Mouse (Mus musculus) forebrain, postnatal 0 days (tissue): ENCODE measurements at regions not wholly inside any gene's neighbourhood (a gene's known extent, or its start where the extent isn't known, plus 50 kb on each side); places are given as distances from the start of the nearest gene placed in this dataset.

Experiments used
- ATAC-seq: fragments of 200-750 bp; cut with Nextera tagmentation; 2 replicates; pipeline ENCODE4 v1.8.0; 2017; ENCODE audit warnings: mild to moderate bottlenecking, moderate library complexity
- DNase-seq: peaks from one replicate; pipeline ENCODE4 v3.0.0-alpha.2; 2015
- H3K27ac ChIP-seq: fragments of 300-500 bp; sonication (generic); 2 replicates; pipeline ENCODE4 v1.5.1; 2014; ENCODE audit warnings: low read depth, mild to moderate bottlenecking, antibody characterized with exemption, low read length, moderate library complexity, mixed read lengths
- H3K27me3 ChIP-seq: fragments of 300-500 bp; sonication (generic); 2 replicates; pipeline ENCODE4 v1.6.1; 2014; ENCODE audit warnings: mild to moderate bottlenecking, low read length, mixed read lengths; ENCODE audit not compliant: insufficient read depth
- H3K36me3 ChIP-seq: fragments of 300-500 bp; sonication (generic); 2 replicates; pipeline ENCODE4 v1.6.1; 2014; ENCODE audit warnings: mild to moderate bottlenecking, moderate library complexity; ENCODE audit not compliant: insufficient read depth
- H3K4me1 ChIP-seq: fragments of 300-500 bp; sonication (generic); 2 replicates; pipeline ENCODE4 v1.6.1; 2014; ENCODE audit warnings: antibody characterized with exemption; ENCODE audit not compliant: insufficient read depth
- H3K4me2 ChIP-seq: fragments of 300-500 bp; sonication (generic); 2 replicates; pipeline ENCODE4 v1.6.1; 2014; ENCODE audit warnings: low read depth, mild to moderate bottlenecking, moderate library complexity
- H3K4me3 ChIP-seq: fragments of 300-500 bp; sonication (generic); 2 replicates; pipeline ENCODE4 v1.5.1; 2014; ENCODE audit warnings: low read depth, low read length, mixed read lengths
- H3K9ac ChIP-seq: fragments of 300-500 bp; sonication (generic); 2 replicates; pipeline ENCODE4 v1.6.1; 2014; ENCODE audit warnings: mild to moderate bottlenecking
- H3K9me3 ChIP-seq: fragments of 300-500 bp; sonication (generic); 2 replicates; pipeline ENCODE4 v1.6.1; 2016; ENCODE audit warnings: low read length
- CTCF ChIP-seq: sonication (generic); IDR thresholded peaks from 2 replicates; pipeline ENCODE4 v1.5.1; 2016; ENCODE audit warnings: antibody characterized with exemption, control low read depth, low read depth
- WGBS: fragments of 180-500 bp; shearing (Covaris S2); extraction: QIAGEN DNeasy Blood & Tissue Kit; methylation state at CpG from one replicate; pipeline ENCODE4 v1.1.7; 2014; 5-methylcytosine and 5-hydroxymethylcytosine counted together

DNA sequence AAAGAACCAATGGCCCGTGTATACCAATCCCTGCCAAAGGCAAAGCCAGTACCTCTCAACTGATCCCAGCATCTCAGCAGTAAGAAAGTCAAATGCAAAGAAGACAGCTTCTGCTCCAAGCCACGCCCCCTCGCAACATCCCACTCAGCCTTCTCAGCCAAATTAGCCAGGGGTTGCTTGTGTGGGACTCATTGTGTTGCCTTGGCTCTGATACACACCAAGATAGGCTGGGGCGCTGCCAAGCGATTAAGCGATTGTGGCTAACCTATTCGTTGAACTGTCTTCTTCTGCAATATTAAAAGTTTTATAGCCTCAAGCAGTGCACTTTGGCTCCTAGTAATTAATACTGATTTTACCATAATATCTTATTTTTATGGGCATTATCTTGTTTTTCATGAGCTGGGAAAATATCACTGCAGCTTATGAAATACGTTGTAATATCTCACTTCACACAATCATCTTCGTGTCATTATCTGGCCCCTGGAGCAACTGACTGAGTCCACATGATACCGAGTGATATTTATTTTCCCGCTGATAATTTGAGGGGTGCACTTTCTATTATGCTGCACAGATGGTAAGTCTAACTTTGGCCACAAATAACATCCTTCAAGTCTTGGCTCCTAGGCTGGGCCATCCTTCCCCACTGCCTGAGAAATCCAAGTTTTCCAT lies 129.3 kb downstream of the Gm4791 start:
- TF ChIP-seq CTCF = no peak
- Histone ChIP-seq H3K27ac (no peak overlapping the region), H3K9me3 (no peaks in the 10 kb centered on the region), H3K4me3 (no peak overlapping the region), H3K4me2 (no peak overlapping the region), H3K9ac (no peak overlapping the region), H3K4me1 (no peaks in the 10 kb centered on the region), H3K27me3 (no peaks in the 10 kb centered on the region), H3K36me3 (no peaks in the 10 kb centered on the region)
- peak; percentile 22 for DNase-seq
- WGBS = 66% methylated on average over 11 of the region's 11 CpGs
- no peak for ATAC-seq

DNA sequence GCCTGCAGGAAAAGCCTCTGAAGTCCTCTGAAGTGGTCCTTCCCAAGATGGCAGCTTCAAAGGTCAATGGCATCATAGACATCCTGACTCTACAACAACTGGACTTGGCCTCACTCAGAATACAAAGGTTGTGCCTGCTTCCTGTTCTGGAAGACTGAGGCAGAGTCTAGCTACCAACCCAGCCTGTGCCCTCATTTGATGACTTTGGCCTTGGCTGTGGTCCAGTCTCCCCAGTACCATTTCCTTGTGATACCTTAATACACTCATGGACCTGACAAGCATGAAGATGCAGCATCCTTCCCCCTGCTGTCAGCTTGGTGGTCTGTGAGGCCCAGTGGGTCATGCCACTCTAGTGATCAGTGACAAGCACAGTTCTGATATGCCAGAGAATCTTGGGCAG lies 130.6 kb downstream of the Gm4791 start:
- no peak for TF ChIP-seq CTCF
- Histone ChIP-seq H3K27ac (no peak overlapping the region), H3K4me1 (no peaks in the 10 kb centered on the region), H3K9ac (no peak overlapping the region), H3K36me3 (no peaks in the 10 kb centered on the region), H3K9me3 (no peaks in the 10 kb centered on the region), H3K4me2 (no peak overlapping the region), H3K27me3 (no peaks in the 10 kb centered on the region), H3K4me3 (no peak overlapping the region)
- no peak for DNase-seq
- no peak for ATAC-seq

DNA sequence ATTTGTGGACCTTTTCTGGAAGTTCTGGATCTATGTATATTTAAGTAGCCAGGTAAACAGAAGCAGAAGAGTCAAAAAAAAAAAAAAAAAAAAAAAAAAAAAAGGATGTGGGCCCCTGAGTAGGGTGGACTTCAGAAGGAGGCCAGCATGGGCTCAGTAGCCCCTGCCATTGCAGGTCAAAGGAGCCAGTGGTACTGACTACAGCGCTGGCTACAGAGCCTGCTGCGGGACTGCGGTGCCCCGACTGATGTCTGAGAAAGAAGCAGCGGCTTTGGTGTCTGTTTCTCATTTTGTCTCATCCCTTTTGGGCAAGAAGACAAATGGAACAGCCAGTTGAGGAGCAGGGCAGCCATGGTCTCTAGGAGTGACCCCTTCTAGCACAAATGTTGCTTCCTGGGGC lies 134.9 kb downstream of the Gm4791 start:
- Histone ChIP-seq H3K4me3 (no peak overlapping the region), H3K27me3 (no peaks in the 10 kb centered on the region), H3K4me1 (no peaks in the 10 kb centered on the region), H3K9ac (no peak overlapping the region), H3K9me3 (no peaks in the 10 kb centered on the region), H3K4me2 (no peak overlapping the region), H3K36me3 (no peaks in the 10 kb centered on the region), H3K27ac (no peak overlapping the region)
- WGBS = 87% methylated on average over 5 of the region's 5 CpGs
- TF ChIP-seq CTCF = no peak
- no peak for ATAC-seq
- no peak for DNase-seq

DNA sequence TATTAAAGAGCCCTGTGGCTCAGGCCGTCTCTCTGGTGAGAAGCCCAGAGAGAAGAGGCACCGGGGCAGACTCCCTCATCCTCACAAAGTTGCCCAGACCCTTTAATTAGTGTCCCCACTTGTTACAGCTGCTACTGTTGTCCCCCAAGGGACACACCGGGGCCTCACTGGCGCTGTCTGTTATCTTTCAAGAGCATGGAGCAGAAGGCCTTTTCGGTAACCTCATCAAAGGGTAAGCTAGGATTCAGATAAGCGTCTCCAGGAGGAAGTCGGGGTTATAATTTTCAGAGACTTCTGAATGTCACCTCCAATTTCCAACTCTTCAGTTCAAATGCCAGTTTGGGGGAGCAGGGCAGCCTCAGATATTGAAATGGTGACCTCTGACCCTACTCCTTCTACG lies 135.3 kb downstream of the Gm4791 start:
- no peaks in the 10 kb centered on the region for H3K4me1 ChIP-seq
- ATAC-seq = no peak
- H3K4me3 ChIP-seq = no peak overlapping the region
- no peak for DNase-seq
- H3K9me3 ChIP-seq = no peaks in the 10 kb centered on the region
- H3K4me2 ChIP-seq = no peak overlapping the region
- H3K27me3 ChIP-seq = no peaks in the 10 kb centered on the region
- H3K27ac ChIP-seq = no peak overlapping the region
- H3K9ac ChIP-seq = no peak overlapping the region
- 80% methylated on average over 8 of the region's 8 CpGs for WGBS
- TF ChIP-seq CTCF = no peak
- no peaks in the 10 kb centered on the region for H3K36me3 ChIP-seq

DNA sequence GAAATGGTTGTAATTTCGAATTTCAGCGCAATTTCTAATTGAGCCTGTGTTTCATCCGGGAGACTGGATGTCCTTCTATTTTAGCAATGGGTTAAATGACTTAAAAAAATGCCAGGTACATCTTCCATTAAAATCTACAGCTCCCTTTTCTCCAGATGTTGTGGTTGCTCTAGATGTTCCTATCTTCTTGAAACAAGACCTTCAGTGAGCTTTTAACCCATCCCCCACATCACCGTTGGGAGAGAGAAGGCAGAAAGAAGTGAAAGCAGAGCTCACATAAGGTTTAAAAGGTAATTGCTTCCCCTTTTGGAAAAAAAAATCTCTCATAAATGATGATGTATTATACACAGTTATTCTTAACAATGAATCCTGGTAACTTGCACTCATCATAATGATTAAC lies 135.9 kb downstream of the Gm4791 start:
- no peaks in the 10 kb centered on the region for H3K27me3 ChIP-seq
- WGBS = 85% methylated on average over 4 of the region's 4 CpGs
- no peaks in the 10 kb centered on the region for H3K9me3 ChIP-seq
- no peak overlapping the region for H3K4me2 ChIP-seq
- H3K4me3 ChIP-seq = no peak overlapping the region
- ATAC-seq (no peak), DNase-seq (no peak)
- H3K36me3 ChIP-seq = no peaks in the 10 kb centered on the region
- no peak for TF ChIP-seq CTCF
- no peak overlapping the region for H3K9ac ChIP-seq
- no peaks in the 10 kb centered on the region for H3K4me1 ChIP-seq
- no peak overlapping the region for H3K27ac ChIP-seq

DNA sequence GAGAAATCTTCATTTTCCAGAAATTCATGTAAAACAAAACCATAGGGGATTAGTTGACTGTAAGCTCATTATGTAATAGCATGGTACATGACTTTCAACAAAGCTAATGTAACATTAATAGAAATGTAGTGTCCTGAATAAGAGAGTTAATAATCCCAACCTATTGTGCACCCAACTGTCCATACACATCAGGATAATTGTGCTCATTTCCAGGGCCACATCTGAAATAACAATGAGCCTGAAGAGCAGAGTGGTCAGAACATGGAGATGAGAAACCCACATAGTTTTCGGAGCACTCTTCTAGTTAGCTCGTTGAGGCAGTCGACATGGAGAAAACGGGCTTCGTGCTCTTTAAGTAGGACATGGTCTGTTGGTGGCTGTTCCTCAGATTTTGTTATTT lies 138.1 kb downstream of the Gm4791 start:
- DNase-seq (no peak), ATAC-seq (no peak)
- no peaks in the 10 kb centered on the region for H3K27me3 ChIP-seq
- no peaks in the 10 kb centered on the region for H3K4me1 ChIP-seq
- H3K9me3 ChIP-seq = no peaks in the 10 kb centered on the region
- no peak overlapping the region for H3K4me3 ChIP-seq
- no peak overlapping the region for H3K4me2 ChIP-seq
- no peak overlapping the region for H3K27ac ChIP-seq
- TF ChIP-seq CTCF = no peak
- no peaks in the 10 kb centered on the region for H3K36me3 ChIP-seq
- 96% methylated on average over 5 of the region's 5 CpGs for WGBS
- no peak overlapping the region for H3K9ac ChIP-seq

DNA sequence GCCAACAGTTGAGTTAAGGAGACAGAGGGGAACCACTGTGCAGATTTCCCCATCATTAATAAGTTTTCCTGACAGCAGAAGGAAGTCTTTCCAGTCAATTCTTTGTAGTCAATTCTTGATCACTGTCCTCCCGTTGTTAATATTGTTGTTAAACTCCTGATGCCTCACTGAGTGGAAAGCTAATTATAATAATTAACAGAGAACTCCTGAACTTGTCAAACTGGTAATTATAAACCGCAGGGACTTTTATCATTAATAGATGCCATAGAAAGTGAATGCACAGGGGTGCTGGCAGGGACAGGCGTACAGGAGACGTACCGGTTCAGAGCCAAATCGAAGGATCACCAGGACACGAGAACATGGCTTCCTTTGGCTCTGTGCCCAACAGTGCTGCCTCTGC lies 154.9 kb downstream of the Gm4791 start:
- no peak for DNase-seq
- WGBS = 48% methylated on average over 7 of the region's 7 CpGs

More for the DNA sequence above, 154.9 kb downstream of the Gm4791 start:
- H3K36me3 ChIP-seq = no peaks in the 10 kb centered on the region
- no peak for ATAC-seq
- no peak for TF ChIP-seq CTCF
- no peak overlapping the region for H3K27ac ChIP-seq
- no peaks in the 10 kb centered on the region for H3K27me3 ChIP-seq
- H3K4me2 ChIP-seq = no peak overlapping the region
- no peaks in the 10 kb centered on the region for H3K9me3 ChIP-seq
- no peaks in the 10 kb centered on the region for H3K4me1 ChIP-seq
- no peak overlapping the region for H3K9ac ChIP-seq
- H3K4me3 ChIP-seq = no peak overlapping the region
